Mouse (Mus musculus): Measurements from ENCODE around the gene Rere. TPM values are rescaled to one million over a fixed set of nuclear protein-coding genes. Genes with fewer than 3 reads are reported as not detected.
A peak's percentile ranks its signal among the peaks of the same experiment; 100 is the strongest.

Rere gene
- total and polyA plus RNA-seq, 3 experiments: 4.1 to 31.8 TPM; not detected in 1

GRCm38 (mm10) chr4:150347387-150347672 is 65.9 kb downstream of the Rere start:
- peaks cover 0 to 5% of the 10 kb centered on the region in 2 experiments for H3K4me1 ChIP-seq (ENCODE audit: control insufficient read depth in 1 of 2, insufficient read depth in 2 of 2, low read length in 2 of 2)
- TF ChIP-seq SMC3 (IDR thresholded peaks at IDR 0.05; ENCODE audit: low read depth, low read length): peak; percentile 82
- no peak for TF ChIP-seq ZNF384 (IDR thresholded peaks at IDR 0.05; ENCODE audit: low read depth, low read length)
- TF ChIP-seq CTCF (IDR thresholded peaks at IDR 0.05 in 2 of 3, conservative IDR thresholded peaks at IDR 0.05 in 1 of 3; ENCODE audit: control insufficient read depth in 1 of 3, insufficient read depth in 1 of 3, low read depth in 2 of 3, low read length in 3 of 3, poor library complexity in 1 of 3, severe bottlenecking in 1 of 3): peak; percentile 38 to 87 (median 48)
- no peak for TF ChIP-seq TAL1 (IDR thresholded peaks at IDR 0.05; ENCODE audit: low read length)
- TF ChIP-seq MAX (IDR thresholded peaks at IDR 0.05; ENCODE audit: low read length): no peak
- TF ChIP-seq ZC3H11A (IDR thresholded peaks at IDR 0.05; ENCODE audit: low read depth, low read length): peak; percentile 87
- peak; percentile 92 for TF ChIP-seq RAD21 (IDR thresholded peaks at IDR 0.05; ENCODE audit: low read depth, low read length)
- TF ChIP-seq POLR2A (IDR thresholded peaks at IDR 0.05; ENCODE audit: control insufficient read depth in 1 of 2, insufficient read depth in 1 of 2, low read depth in 1 of 2, low read length in 2 of 2, poor library complexity in 1 of 2): no peak
- TF ChIP-seq USF1 (IDR thresholded peaks at IDR 0.05; ENCODE audit: low read depth, low read length): no peak
- TF ChIP-seq SIN3A (IDR thresholded peaks at IDR 0.05; ENCODE audit: low read length): 0 out of 2 replicates have a peak, but pooled peaks have one; percentile 28
- 0 out of 2 replicates have a peak, but pooled peaks cover 1% of the 10 kb centered on the region for H3K79me2 ChIP-seq (ENCODE audit: control insufficient read depth, insufficient read depth, low read length, poor library complexity)
- H3K27ac ChIP-seq (ENCODE audit: control insufficient read depth, low read depth, low read length): no peak overlapping the region
- H3K9me3 ChIP-seq (replicated peaks; ENCODE audit: insufficient read depth, low read length): no peaks in the 10 kb centered on the region
- peaks cover 0 to 14% of the 10 kb centered on the region in 2 experiments; a peak in 2 of 4 replicates for H3K36me3 ChIP-seq (ENCODE audit: control insufficient read depth in 1 of 2, insufficient read depth in 2 of 2, low read length in 2 of 2)
- DNase-seq (ENCODE audit: low read depth, low spot score): peak; percentile 49
- no peak overlapping the region for H3K4me3 ChIP-seq (ENCODE audit: control insufficient read depth in 1 of 2, insufficient read depth in 1 of 2, low read depth in 2 of 2, low read length in 2 of 2)
- no peak overlapping the region for H3K9ac ChIP-seq (ENCODE audit: control insufficient read depth, low read depth, low read length, poor library complexity, severe bottlenecking)
- H3K27me3 ChIP-seq (ENCODE audit: control insufficient read depth in 1 of 2, insufficient read depth in 2 of 2, low read length in 2 of 2): no peaks in the 10 kb centered on the region

GRCm38 (mm10) chr4:150349680-150350101 is 68.2 kb downstream of the Rere start:
- Histone ChIP-seq H3K9ac (ENCODE audit: control insufficient read depth, low read depth, low read length, poor library complexity, severe bottlenecking) (peak overlapping the region; percentile 8; the same call in 1 of the 2 replicates), H3K9me3 (replicated peaks; ENCODE audit: insufficient read depth, low read length) (no peaks in the 10 kb centered on the region), H3K4me3 (ENCODE audit: control insufficient read depth in 1 of 2, insufficient read depth in 1 of 2, low read depth in 2 of 2, low read length in 2 of 2) (no peak overlapping the region; a peak in 1 of 4 replicates), H3K79me2 (ENCODE audit: control insufficient read depth, insufficient read depth, low read length, poor library complexity) (0 out of 2 replicates have a peak, but pooled peaks cover 1% of the 10 kb centered on the region), H3K36me3 (ENCODE audit: control insufficient read depth in 1 of 2, insufficient read depth in 2 of 2, low read length in 2 of 2) (peaks cover 0 to 14% of the 10 kb centered on the region in 2 experiments; a peak in 2 of 4 replicates), H3K4me1 (ENCODE audit: control insufficient read depth in 1 of 2, insufficient read depth in 2 of 2, low read length in 2 of 2) (peaks cover 0 to 5% of the 10 kb centered on the region in 2 experiments), H3K27me3 (ENCODE audit: control insufficient read depth in 1 of 2, insufficient read depth in 2 of 2, low read length in 2 of 2) (no peaks in the 10 kb centered on the region), H3K27ac (ENCODE audit: control insufficient read depth, low read depth, low read length) (peak overlapping the region; percentile 55)
- peak; percentile 78 for DNase-seq (ENCODE audit: low read depth, low spot score)
- TF ChIP-seq ETS1 (IDR thresholded peaks at IDR 0.05; ENCODE audit: low read depth, low read length): peak; percentile 37; the same call in 1 of the 2 replicates
- peak; percentile 48; the same call in 1 of the 2 replicates for TF ChIP-seq HCFC1 (IDR thresholded peaks at IDR 0.05; ENCODE audit: low read depth, low read length)
- no peak for TF ChIP-seq BHLHE40 (IDR thresholded peaks at IDR 0.05; ENCODE audit: borderline replicate concordance, low read depth, low read length)
- TF ChIP-seq USF1 (IDR thresholded peaks at IDR 0.05; ENCODE audit: low read depth, low read length): no peak
- TF ChIP-seq ZKSCAN1 (IDR thresholded peaks at IDR 0.05; ENCODE audit: low read depth, low read length): no peak
- TF ChIP-seq EP300 (IDR thresholded peaks at IDR 0.05; ENCODE audit: low read depth in 1 of 2, low read length in 2 of 2): peak; percentile 32 to 53; a peak in 3 of 4 replicates
- TF ChIP-seq TCF12 (IDR thresholded peaks at IDR 0.05; ENCODE audit: low read depth, low read length): no peak
- no peak; the same call in 1 of the 2 replicates for TF ChIP-seq RAD21 (IDR thresholded peaks at IDR 0.05; ENCODE audit: low read depth, low read length)
- no peak for TF ChIP-seq CTCF (IDR thresholded peaks at IDR 0.05 in 2 of 3, conservative IDR thresholded peaks at IDR 0.05 in 1 of 3; ENCODE audit: control insufficient read depth in 1 of 3, insufficient read depth in 1 of 3, low read depth in 2 of 3, low read length in 3 of 3, poor library complexity in 1 of 3, severe bottlenecking in 1 of 3)
- TF ChIP-seq NRF1 (IDR thresholded peaks at IDR 0.05; ENCODE audit: insufficient read depth, low read depth, low read length, poor library complexity, severe bottlenecking): no peak
- 0 out of 2 replicates have a peak, but pooled peaks have one; percentile 31 for TF ChIP-seq ELF1 (IDR thresholded peaks at IDR 0.05; ENCODE audit: low read depth, low read length)
- no peak for TF ChIP-seq POLR2AphosphoS5 (IDR thresholded peaks at IDR 0.05; ENCODE audit: borderline replicate concordance, low read depth, low read length)
- no peak for TF ChIP-seq MAFK (IDR thresholded peaks at IDR 0.05; ENCODE audit: borderline replicate concordance, low read depth, low read length)
- TF ChIP-seq RCOR1 (IDR thresholded peaks at IDR 0.05; ENCODE audit: low read depth, low read length): no peak
- peak; percentile 67 for TF ChIP-seq MAZ (IDR thresholded peaks at IDR 0.05; ENCODE audit: low read depth, low read length)
- TF ChIP-seq POLR2AphosphoS2 (IDR thresholded peaks at IDR 0.05; ENCODE audit: low read length): no peak
- no peak for TF ChIP-seq KAT2A (conservative IDR thresholded peaks at IDR 0.05; ENCODE audit: low read depth, low read length)
- peak; percentile 46; the same call in 1 of the 2 replicates for TF ChIP-seq SIN3A (IDR thresholded peaks at IDR 0.05; ENCODE audit: low read length)

All from MEL (cell line).